Mouse (Mus musculus) thymus, postnatal 10 days (tissue): ENCODE data around the gene Pilra.
"Not testable (repeated sequence)": the region's sequence is repeated elsewhere in the genome, so short reads cannot be mapped to it uniquely, and the experiment has no call there.

Source experiments
- DNase-seq, 2 experiments: peaks; one replicate each; pipeline ENCODE4 v3.0.0; 2021; ENCODE audit warnings: low spot score in 2 of 2

Pilra gene

DNA sequence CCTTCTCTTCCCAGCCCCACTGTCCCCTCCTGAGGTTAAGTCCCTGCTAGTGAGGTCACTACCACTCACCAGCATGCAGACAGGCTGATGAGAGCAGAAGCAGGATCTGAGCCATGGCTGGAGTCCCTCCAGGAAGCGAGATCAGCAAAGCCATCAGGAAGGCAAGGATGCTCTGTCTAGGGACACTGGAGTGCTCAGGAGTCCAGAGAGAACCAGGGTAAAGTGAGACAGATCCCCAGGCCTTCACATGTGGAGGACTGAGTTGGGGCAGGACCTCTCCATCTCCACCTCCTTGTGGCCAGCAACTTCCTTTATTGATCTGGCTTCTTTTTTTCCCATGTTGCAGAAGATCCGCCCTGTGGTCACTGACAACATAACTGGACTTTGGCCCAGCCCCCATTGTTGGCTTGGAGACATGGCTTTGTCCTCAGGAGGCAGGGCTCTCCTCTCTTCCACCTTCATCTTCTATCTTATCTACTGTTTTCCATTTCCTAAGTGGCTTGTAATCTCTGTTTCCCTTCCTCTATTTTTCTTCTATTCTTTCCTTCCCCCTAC lies at the start of gene Pilra:
Gene Pilra, minus strand, starts transcription at position 316 of the 555 bp plus-strand sequence.
- peak in 1 of 2 experiments; percentile 2 for DNase-seq

DNA sequence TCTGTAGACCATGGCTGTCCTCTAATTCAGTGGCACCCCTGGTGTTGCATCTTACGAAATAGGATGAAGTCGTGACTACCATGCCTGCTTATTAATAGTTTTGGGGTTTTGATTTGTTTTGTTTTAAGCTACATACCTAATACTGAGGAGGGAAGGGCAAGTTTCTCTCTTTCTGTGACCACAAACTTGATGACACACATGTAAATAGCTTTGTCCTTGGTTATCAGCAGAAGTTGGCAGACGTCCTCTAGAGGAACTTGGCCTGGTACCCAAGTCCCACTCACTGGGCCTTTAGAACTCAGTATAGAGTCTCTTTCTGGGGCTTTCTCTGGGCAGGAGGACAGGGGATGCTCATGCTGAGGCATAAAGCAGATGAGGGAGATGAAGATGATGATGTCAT lies 47.3 kb upstream of the Pilra start:
- DNase-seq: no peak

DNA sequence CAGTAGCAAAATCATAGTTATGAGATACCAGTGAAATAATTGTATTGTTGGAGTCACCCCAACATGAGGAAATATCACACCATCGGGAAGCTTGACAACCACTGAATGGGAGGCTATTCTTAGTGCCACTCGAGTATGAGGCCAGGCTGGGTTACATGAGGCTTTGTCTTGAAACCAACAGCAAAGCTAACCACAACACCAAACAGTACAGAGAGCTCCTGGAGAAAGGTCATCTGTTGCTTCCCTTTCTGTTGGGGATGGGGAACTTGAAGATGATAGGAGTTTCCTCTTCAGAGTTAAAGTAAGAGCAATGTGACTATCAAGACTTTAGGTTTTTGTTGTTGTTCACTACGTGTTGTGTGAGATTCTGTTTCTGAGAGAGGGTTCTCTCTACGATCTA lies 46.8 kb upstream of the Pilra start:
- DNase-seq: no peak

GRCm38 (mm10) chr5:137877860-137878259 lies 41.8 kb upstream of the Pilra start:
- peak in 1 of 2 experiments; percentile 34 for DNase-seq

DNA sequence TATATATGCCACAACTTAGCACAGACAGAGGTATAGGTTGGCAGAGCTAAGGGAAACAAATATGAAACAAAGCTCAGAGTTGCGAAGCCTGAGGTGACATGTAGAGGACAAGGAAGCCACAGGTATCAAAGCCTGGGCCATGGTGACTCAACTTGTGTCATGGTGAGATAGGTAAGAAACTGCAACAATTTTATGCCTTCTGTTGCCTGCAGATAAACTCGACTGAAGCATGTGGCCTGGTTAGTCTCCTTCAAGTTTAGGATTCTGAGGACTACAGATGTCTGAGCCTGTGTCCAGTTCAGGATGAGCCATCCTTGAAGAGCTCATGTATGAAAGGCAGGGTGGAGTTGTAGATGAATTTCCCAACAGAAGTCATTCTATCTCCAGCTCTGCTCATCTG lies 39.0 kb upstream of the Pilra start:
- DNase-seq: no peak

- DNase-seq: not testable (repeated sequence)
Measured at GRCm38 (mm10) chr5:137872381-137872702, 36.3 kb upstream of the Pilra start.

DNA sequence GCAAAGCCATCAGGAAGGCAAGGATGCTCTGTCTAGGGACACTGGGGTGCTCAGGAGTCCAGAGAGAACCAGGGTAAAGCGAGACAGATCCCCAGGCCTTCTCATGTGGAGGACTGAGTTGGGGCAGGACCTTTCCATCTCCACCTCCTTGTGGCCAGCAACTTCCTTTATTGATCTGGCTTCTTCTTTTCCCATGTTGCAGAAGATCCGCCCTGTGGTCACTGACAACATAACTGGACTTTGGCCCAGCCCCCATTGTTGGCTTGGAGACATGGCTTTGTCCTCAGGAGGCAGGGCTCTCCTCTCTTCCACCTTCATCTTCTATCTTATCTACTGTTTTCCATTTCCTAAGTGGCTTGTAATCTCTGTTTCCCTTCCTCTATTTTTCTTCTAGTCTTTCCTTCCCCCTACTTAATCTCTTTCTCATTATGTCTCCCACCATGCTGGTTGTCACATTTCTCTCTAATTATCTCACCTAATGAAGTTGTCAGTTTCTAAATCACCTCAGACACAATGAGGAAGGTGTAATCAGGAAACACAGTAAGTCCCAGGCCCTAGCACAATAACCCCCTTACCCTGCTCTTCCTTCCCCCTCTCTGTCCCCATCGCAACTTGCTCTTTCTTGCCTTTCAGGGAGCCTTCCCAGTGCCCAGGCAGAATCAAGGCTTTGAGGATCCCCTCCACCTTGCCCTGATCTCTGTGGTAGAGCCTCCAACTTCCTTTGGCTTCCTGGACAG lies 35.7 kb upstream of the Pilra start, which contains the start of gene Pilrb2:
Gene Pilrb2, minus strand, starts transcription at position 172 of the 737 bp plus-strand sequence.
- not testable (repeated sequence) for DNase-seq

DNA sequence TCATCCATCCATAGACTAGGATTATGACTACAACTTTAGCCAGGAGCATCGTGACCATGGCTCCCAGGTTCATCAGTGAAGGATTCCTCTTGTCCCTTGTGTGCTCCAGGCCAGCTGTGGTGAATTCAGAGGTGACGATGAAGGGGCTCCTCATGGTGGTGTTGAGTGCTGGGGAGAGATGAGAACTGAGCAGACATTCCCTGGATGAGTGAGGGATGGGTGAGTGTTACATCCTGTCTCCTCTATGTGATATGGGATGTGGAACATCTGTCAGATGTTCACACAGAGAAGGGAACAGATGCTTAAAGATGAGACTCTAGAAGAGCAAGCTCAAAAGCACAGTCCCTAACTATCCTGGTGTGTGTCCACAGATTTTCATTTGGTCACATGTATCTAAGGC lies 32.5 kb upstream of the Pilra start:
- DNase-seq: not testable (repeated sequence)

DNA sequence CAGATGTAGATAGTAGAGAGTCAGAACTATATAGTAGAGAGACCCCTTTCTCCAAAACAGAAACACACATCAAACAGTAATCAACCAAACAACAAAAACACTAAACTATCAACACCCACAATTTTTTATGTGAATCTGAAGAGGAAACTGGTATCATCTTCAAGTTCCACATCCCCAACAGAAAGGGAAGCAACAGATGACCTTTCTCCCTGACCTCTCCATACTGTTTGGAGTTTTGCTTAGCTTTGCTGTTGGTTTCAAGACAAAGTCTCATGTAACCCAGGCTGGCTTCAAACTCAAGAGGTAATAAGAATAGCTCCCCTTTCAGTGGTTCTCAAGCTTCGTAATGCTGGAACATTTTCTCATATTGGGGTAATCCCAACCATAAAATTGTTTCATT lies 27.9 kb upstream of the Pilra start:
- DNase-seq: not testable (repeated sequence)

DNA sequence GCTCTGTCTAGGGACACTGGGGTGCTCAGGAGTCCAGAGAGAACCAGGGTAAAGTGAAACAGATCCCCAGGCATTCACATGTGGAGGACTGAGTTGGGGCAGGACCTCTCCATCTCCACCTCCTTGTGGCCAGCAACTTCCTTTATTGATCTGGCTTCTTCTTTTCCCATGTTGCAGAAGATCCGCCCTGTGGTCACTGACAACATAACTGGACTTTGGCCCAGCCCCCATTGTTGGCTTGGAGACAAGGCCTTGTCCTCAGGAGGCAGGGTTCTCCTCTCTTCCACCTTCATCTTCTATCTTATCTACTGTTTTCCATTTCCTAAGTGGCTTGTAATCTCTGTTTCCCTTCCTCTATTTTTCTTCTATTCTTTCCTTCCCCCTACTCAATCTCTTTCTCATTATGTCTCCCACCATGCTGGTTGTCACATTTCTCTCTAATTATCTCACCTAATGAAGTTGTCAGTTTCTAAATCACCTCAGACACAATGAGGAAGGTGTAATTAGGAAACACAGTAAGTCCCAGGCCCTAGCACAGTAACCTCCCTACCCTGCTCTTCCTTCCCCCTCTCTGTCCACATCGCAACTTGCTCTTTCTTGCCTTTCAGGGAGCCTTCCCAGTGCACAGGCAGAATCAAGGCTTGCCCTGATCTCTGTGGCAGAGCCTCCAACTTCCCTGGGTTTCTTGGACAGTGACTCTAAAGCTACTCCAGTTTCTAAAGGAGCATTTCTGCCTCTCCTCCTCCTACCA lies 22.1 kb upstream of the Pilra start, which contains the start of gene Pilrb1:
Gene Pilrb1, minus strand, starts transcription at position 147 of the 751 bp plus-strand sequence.
- not testable (repeated sequence) for DNase-seq

DNA sequence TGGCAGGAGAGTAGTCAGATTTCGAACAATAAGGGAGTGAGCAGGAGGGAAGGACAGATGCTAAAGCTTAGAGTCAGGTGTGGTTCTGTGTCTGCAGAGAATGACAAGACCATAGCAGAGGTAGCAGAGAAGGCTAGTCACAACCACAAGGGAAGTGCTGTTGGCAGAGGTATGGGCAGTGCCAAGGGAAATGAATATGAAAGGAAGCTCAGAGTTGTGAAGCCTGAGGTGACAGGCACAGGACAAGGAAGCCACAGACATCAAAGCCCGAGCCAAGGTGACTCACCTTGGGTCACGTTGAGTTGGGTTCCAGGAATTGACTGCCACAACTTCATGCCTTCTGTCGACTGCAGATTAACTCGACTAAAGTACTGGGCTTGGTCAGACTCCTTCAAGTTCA lies 20.8 kb upstream of the Pilra start:
- not testable (repeated sequence) for DNase-seq

DNA sequence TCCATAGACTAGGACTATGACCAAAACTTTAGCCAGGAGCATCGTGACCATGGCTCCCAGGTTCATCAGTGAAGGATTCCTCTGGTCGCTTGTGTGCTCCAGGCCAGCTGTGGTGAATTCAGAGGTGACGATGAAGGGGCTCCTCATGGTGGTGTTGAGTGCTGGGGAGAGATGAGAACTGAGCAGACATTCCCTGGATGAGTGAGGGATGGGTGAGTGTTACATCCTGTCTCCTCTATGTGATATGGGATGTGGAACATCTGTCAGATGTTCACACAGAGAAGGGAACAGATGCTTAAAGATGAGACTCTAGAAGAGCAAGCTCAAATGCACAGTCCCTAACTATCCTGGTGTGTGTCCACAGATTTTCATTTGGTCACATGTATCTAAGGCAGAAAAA lies 18.8 kb upstream of the Pilra start:
- not testable (repeated sequence) for DNase-seq

- DNase-seq: not testable (repeated sequence)
Measured at GRCm38 (mm10) chr5:137850313-137850712, 14.2 kb upstream of the Pilra start.

DNA sequence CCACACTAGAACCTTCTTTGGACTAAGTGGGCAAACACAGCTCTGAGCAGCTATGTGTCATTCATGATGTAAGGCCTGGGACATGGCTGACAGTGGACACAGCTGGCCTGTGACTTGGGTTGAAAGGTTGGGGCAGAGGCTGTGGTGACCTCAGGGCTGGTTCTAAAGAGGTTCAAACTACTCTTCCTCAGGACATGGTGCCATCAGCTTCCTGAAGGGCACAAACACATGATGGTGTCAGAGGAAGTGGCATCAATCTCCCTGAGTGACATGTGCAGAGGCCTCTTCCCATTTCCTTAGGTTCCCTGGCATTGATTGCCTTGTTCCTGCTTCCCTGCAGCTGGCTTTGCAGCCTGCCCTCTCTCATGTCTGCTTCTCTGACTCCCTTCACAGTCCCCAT lies 1.0 kb upstream of the Pilra start:
- DNase-seq: peak in 1 of 2 experiments; percentile 1

- DNase-seq: peak in 1 of 2 experiments; percentile 2
Measured at GRCm38 (mm10) chr5:137836611-137837010, 530 bp upstream of the Pilra start.

- DNase-seq: peak in 1 of 2 experiments; percentile 1
Measured at GRCm38 (mm10) chr5:137833500-137833899, 2.6 kb downstream of the Pilra start.

DNA sequence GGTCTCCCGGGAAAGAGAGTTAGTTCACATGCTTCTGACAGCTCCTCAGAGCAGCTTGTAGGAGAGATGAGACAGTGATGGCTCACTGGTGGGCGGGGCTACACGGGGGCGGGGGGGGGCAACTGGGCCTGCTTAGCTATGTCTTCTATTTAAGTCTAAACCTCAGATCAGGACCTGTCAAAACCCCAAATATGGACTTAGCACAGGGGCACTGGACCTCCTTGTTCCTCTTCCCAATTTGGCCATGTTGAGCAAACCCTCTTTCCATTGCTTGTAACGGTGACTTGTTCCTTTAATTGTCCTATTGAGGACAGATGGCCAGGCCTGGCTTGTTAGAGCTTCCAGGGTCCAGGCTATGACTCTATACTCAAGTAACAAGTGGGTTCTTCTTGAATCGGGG lies 4.6 kb downstream of the Pilra start:
- no peak for DNase-seq

DNA sequence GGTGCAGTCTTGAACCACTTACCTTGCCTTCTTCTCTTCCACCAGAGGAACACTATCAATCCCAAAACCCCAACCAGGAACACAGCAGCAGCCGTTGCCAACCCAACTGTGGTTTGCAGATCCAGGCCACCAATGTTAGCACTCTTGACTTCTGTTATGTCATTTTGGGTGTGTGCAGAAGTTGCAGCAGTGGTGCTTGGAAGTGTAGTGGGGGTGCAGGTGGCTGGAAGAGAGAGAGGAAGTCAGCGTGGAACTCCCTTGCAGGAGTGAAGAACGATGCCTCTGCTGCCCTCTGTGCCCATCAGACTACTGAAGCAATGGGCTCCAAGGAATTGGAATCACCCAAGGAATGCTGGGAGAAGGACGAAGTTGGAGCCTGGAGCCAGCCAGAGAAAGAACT lies 5.0 kb downstream of the Pilra start:
- DNase-seq: peak in 1 of 2 experiments; percentile 1

DNA sequence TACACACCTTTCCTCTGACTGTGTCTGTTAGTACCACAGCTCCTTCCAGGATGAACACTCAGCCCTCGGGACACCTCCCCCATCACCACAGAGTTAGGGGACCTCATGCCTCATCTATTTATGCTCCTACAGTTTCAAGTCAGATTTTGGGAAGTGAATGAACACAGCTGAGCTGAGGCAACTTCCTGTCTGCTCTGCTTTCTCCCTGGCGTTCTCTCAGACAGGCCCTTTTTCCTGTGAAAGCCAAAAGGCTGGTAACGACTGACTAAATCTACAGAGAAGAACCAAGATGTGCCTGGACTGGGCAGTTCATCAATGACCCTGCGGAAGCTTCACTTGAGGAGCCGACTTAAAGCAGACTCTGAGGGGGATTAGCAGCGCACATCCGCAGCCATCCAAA lies 5.8 kb downstream of the Pilra start:
- peak in 1 of 2 experiments; percentile 1 for DNase-seq

- DNase-seq: peak in 1 of 2 experiments; percentile 2
Measured at GRCm38 (mm10) chr5:137828694-137829093, 7.4 kb downstream of the Pilra start.

- no peak for DNase-seq
Measured at GRCm38 (mm10) chr5:137826421-137826820, 9.7 kb downstream of the Pilra start.

- no peak for DNase-seq
Measured at GRCm38 (mm10) chr5:137825971-137826370, 10.1 kb downstream of the Pilra start.

- no peak for DNase-seq
Measured at GRCm38 (mm10) chr5:137825030-137825429, 11.1 kb downstream of the Pilra start.
